Mouse (Mus musculus): Measurements from ENCODE around the gene Slc45a3.
A peak's percentile ranks its signal among the peaks of the same experiment; 100 is the strongest.

The Slc45a3 gene

DNA sequence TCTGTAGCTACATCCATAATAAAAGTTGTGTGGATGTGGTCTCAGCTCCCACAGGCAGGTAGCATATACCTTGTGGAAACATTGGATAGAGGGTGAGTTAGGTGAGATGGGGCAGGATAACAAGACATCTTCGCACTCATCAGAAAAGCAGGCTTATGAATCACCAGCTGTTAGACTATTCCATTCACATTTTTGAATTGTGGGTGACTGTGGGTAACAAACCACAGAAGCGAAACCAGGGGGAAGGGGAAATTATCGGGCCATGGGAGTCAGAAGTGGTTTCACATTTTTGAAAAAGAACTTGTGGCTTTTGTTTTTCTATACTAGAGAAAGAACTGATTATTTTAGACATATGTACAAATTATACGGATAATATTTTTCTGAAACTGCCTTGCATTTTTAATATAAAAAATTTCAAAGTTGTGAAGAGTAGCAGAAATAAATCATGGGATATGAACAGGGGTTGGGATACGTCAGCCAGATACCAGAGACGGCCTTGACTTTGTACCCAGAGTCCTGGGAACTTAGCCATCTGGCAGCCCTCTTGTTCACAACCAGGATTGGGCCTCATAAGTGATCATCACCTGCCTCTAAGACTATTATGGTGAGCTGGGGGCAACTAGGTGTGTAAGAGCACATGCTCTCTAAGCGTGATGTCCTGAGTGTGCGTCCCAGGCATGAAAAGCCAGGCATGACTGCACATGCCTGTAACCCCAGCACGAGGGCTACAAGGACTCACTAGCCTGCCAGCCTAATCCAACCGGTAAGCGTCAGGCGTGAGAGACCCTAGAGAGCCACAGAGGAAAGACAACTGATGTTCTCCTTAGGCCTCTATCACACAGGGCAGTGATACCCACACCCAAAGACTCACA is 30.6 kb downstream of the Slc45a3 start:
- DNase-seq (ENCODE audit: low spot score) = peak; percentile 46

GRCm38 (mm10) chr1:131995062-131995461 is 32.3 kb downstream of the Slc45a3 start:
- no peak for DNase-seq (ENCODE audit: low spot score)

DNA sequence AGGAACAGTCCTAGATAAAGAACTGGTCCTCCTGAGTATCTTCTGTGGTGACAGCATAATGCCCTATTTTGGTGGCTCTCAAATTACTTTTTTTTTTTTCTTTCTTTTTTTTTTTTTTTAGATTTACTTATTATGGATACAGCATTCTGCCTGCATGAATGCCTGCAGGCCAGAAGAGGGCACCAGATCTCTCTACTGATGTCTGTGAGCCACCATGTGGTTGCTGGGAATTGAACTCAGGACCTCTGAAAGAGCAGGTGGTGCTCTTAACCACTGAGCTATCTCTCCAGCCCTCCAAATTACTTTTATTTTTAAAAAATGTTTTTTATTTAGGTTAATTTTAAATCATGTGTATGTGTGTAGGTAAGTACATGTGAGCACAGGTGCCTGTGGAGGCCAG is 37.7 kb downstream of the Slc45a3 start:
- no peak for DNase-seq (ENCODE audit: low spot score)

DNA sequence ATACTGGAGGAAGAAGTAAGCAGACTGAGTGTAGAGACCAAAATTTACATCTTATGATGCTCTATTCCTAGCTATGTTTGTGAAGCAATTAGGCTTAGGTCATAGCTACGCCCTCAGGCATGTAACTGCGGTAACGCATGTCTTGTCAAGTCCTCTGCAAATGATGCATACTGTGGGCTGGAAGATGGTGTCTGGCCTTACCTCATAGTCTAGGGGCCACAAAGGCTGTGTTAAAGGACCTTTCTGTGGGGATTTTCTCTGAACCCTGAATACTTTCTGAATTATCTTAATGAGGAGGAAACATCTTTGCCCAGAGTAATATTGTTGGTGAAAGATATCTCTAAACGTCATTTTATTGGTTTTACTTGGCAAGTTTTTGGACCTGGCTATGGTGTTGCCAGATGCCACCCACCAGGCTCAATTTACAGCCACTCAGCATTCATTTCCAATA is 39.1 kb downstream of the Slc45a3 start:
- no peak for DNase-seq (ENCODE audit: low spot score)

GRCm38 (mm10) chr1:132003111-132003510 is 40.3 kb downstream of the Slc45a3 start:
- DNase-seq (ENCODE audit: low spot score) = no peak

DNA sequence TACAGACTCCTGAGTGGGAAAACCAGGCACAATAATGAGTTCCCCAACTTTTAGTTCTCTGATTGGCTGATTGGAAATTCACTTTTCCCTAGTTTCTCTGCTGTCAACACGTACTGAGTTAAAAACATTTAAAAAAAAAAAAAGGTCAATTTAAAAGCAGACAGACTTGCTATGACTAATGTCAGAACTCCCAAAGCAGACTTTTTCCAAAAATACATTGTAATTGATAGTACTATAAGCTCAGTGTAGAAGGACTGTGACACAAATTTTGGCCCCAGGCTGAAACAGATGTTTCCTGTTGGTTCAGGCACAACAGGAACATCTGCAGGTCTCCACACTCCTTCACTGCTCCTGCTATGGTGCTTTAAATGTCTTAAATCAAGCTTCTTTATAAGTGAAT is 41.0 kb downstream of the Slc45a3 start:
- no peak for DNase-seq (ENCODE audit: low spot score)

GRCm38 (mm10) chr1:132004574-132005180 is 41.9 kb downstream of the Slc45a3 start:
- no peak for DNase-seq (ENCODE audit: low spot score)

DNA sequence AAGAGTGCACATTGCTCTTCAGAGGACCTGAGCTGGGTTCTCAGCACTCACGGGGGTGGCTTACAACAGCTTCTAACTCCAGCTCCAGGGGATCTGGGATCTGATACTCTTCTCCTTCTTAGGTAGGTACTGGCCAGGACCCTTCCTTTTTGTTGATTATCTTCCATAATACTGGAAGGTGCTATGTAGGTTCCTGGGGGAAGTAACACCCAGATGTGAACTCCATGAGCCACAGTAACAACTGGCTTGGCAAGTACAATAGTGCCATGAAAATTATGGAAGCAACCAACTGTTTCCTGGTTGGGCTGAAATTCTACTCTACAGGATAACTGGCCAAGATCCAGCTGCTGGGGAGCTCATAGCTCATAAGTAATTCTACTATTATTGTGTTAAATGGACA is 42.7 kb downstream of the Slc45a3 start:
- no peak for DNase-seq (ENCODE audit: low spot score)

DNA sequence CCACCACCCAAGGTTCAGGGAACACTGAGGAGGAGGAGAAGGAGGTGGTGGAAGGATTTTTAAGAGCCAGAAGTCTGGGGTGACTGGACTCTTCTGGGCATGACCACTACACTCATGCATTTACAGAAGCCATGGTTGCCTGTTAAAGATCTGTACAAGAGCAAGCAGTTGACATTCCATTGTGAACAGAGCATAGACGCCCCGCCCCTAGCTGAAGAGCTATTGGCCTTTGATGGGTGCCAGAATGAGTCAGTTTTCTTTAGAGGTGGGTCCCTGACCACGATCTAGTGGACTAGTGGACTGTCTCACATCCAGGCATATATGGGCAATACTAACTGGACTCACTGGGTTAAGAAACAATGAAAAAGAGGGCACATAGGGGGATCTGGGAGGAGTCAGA is 43.3 kb downstream of the Slc45a3 start:
- DNase-seq (ENCODE audit: low spot score) = no peak

DNA sequence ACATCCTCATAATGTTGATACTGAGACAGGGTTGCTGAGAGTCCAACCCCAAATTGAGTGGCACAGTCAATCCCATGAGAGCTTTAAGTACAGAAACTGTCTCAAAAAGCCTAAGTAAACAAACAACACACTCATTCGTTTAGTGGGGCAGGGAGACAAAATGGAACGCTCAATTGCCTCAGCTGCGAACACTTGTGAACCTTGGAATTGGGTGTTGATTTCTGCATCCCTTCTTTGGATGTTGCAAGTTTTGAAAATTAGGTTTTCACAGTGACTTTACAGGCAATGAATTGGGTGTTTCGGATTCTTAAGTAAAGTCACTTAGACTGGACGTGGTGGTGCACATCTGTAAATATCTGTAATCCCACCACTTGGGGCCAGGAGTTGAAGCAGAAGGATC is 44.0 kb downstream of the Slc45a3 start:
- DNase-seq (ENCODE audit: low spot score) = no peak

GRCm38 (mm10) chr1:132007282-132007815 is 44.6 kb downstream of the Slc45a3 start, which contains the start of gene Elk4:
Gene Elk4, plus strand, starts transcription at chr1:132007607.
- peak; percentile 84 for DNase-seq (ENCODE audit: low spot score)

- DNase-seq (ENCODE audit: low spot score) = peak; percentile 76
Measured at GRCm38 (mm10) chr1:132007828-132008827, 45.4 kb downstream of the Slc45a3 start.

GRCm38 (mm10) chr1:132008881-132009644 is 46.3 kb downstream of the Slc45a3 start:
- DNase-seq (ENCODE audit: low spot score) = no peak

GRCm38 (mm10) chr1:132010632-132011501 is 48.1 kb downstream of the Slc45a3 start:
- no peak for DNase-seq (ENCODE audit: low spot score)

DNA sequence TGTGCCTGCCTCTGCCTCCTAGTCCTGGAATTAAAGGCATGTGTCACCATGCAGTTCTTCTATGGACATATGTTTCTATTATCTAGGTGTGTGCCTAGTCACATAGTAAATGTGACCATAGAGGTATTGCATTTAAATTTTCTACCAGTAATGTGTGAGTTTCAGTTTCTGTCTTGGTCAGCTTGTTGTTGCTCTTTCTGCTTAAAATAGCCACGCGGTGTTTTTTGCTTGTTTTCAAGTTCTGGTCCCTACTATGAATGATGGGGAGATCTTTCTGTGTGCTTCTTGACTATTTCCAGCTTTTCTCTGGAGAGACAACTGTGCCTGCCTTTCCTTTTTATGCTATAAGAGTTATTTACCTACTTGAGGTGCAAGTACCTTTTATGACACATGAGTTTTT is 49.0 kb downstream of the Slc45a3 start:
- DNase-seq (ENCODE audit: low spot score) = no peak

DNA sequence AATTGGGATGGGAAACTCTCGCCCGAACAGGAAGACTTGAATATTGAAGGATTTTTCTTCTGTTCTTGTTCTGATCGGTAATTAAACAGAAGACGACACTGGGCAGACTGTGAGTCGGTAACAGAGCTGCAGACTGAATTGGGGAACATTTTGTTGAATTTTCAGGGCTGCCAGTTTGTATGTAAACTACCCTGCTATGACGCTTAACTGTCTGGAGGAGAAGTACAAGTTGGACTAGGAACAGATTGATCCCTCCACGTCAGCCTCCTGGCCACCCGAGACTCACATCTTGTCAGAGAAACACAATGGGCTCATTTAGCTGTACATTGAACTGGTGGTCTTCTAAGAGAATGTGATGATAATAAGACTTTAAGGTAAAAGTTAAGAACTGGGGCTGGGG is 50.1 kb downstream of the Slc45a3 start:
- DNase-seq (ENCODE audit: low spot score) = no peak

- no peak for DNase-seq (ENCODE audit: low spot score)
Measured at GRCm38 (mm10) chr1:132014800-132015199, 52.0 kb downstream of the Slc45a3 start.

DNA sequence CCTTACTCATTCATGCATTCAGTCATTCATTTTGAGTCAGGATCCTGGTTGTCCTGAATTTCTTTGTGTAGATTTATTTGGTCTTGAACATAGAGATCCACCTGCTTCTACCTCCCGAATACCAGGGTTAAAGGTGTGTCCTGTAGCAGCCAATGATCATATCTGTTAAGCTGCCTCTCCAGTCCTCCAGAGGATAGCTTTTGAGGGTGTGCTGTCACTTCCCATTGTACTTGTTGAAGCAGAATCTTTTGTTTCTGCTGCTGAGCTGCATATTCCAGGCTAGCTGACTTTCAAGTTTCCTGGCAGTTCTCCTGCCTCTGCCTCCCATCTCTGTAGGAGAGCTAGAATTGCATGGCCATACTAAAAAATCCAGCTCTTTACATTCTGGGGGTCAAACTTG is 53.9 kb downstream of the Slc45a3 start:
- DNase-seq (ENCODE audit: low spot score) = no peak

GRCm38 (mm10) chr1:132019876-132020275 is 57.1 kb downstream of the Slc45a3 start:
- no peak for DNase-seq (ENCODE audit: low spot score)

DNA sequence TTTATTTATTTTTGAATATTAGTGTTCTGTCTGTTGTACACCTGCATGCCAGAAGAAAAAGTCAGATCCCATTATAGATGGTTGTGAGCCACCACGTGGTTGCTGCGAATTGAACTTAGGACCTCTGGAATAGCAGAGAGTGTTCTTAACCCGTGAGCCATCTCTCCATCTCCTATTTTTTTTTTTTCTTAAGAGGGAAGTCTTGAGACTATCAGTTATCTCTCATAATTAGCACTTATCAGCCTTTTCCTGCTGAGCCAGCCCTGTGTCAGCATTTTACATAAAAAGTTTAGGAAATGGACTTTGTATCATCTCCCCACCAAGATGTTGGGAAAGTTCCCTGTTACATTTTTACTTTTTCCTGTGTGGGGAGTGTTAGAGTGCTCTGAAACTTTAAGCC is 59.3 kb downstream of the Slc45a3 start:
- DNase-seq (ENCODE audit: low spot score) = no peak
